Mouse (Mus musculus): ENCODE data around the gene Prima1. TPM values are rescaled to one million over a fixed set of nuclear protein-coding genes. Genes with fewer than 3 reads are reported as not detected.

Prima1 gene
- polyA plus RNA-seq, 1 experiment from 2014 or later, result 1.3 TPM

GRCm38 (mm10) chr12:103252901-103253434 lies 11.0 kb upstream of the Prima1 start:
- H3K36me3 ChIP-seq, result no peaks in the 10 kb centered on the region
- 92% methylated on average over 8 of the region's 8 CpGs for WGBS
- H3K9me3 ChIP-seq, result no peaks in the 10 kb centered on the region
- H3K4me2 ChIP-seq, result no peak overlapping the region
- ATAC-seq (ENCODE audit: low FRiP score), result no peak
- H3K9ac ChIP-seq, result no peak overlapping the region
- no peak overlapping the region for H3K27ac ChIP-seq
- H3K4me3 ChIP-seq, result no peak overlapping the region
- H3K27me3 ChIP-seq, result no peaks in the 10 kb centered on the region
- H3K4me1 ChIP-seq (replicated peaks), result no peaks in the 10 kb centered on the region

DNA sequence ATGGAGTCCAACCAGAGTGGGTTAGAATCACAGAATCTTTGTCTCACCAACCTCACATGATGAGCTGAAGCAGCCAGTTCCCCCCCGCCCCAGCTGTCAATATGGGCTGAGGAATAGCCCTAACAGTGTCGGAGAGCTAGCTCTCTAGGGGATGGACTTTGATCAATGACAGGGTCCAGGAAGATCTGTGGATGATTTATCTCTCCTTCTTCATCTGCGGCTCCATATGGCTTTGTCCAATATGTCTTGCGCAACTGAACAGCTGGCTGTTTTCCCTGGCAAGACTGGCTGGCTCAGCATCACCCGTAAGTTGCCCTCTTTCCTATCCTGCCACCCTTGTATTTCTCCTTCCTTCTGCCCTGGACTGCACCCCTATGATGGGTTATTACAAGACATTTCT lies 9.2 kb upstream of the Prima1 start:
- Histone ChIP-seq H3K27ac (no peak overlapping the region), H3K27me3 (no peaks in the 10 kb centered on the region), H3K4me2 (no peak overlapping the region), H3K4me1 (replicated peaks) (no peaks in the 10 kb centered on the region), H3K36me3 (no peaks in the 10 kb centered on the region), H3K9ac (no peak overlapping the region), H3K4me3 (no peak overlapping the region), H3K9me3 (no peaks in the 10 kb centered on the region)
- WGBS, result 68% methylated on average over 5 of the region's 5 CpGs
- no peak; the same call in 1 of the 2 replicates for ATAC-seq (ENCODE audit: low FRiP score)

- no peaks in the 10 kb centered on the region for H3K4me1 ChIP-seq (replicated peaks)
- H3K9me3 ChIP-seq, result no peaks in the 10 kb centered on the region
- H3K4me3 ChIP-seq, result no peak overlapping the region
- H3K27me3 ChIP-seq, result 0 out of 2 replicates have a peak, but pooled peaks cover 4% of the 10 kb centered on the region
- H3K9ac ChIP-seq, result no peak overlapping the region
- no peak overlapping the region for H3K27ac ChIP-seq
- 85% methylated on average over 6 of the region's 6 CpGs for WGBS
- no peak overlapping the region for H3K4me2 ChIP-seq
- ATAC-seq (ENCODE audit: low FRiP score), result no peak
- no peaks in the 10 kb centered on the region for H3K36me3 ChIP-seq
Measured at GRCm38 (mm10) chr12:103250333-103250732, 8.4 kb upstream of the Prima1 start.

GRCm38 (mm10) chr12:103243041-103243440 lies 1.1 kb upstream of the Prima1 start:
- Histone ChIP-seq H3K36me3 (no peaks in the 10 kb centered on the region), H3K9ac (peak overlapping the region; percentile 82; the same call in 1 of the 2 replicates), H3K4me2 (peak overlapping the region; percentile 96), H3K9me3 (no peaks in the 10 kb centered on the region), H3K4me3 (peak overlapping the region; percentile 71), H3K27me3 (peaks cover 52% of the 10 kb centered on the region), H3K27ac (peak overlapping the region; percentile 76; the same call in 1 of the 2 replicates), H3K4me1 (replicated peaks) (peaks cover 24% of the 10 kb centered on the region)
- no peak for ATAC-seq (ENCODE audit: low FRiP score)
- 6% methylated on average over 11 of the region's 11 CpGs for whole genome bisulfite sequencing

- peak overlapping the region; percentile 76 for H3K27ac ChIP-seq
- peak overlapping the region; percentile 96 for H3K4me2 ChIP-seq
- peaks cover 24% of the 10 kb centered on the region for H3K4me1 ChIP-seq (replicated peaks)
- H3K4me3 ChIP-seq, result peak overlapping the region; percentile 71
- peak overlapping the region; percentile 82 for H3K9ac ChIP-seq
- no peaks in the 10 kb centered on the region for H3K36me3 ChIP-seq
- H3K9me3 ChIP-seq, result no peaks in the 10 kb centered on the region
- WGBS, result under 1% methylated on average over 34 of the region's 34 CpGs
- ATAC-seq (ENCODE audit: low FRiP score), result peak; percentile 81
- peaks cover 52% of the 10 kb centered on the region for H3K27me3 ChIP-seq
Measured at GRCm38 (mm10) chr12:103242591-103243025, 658 bp upstream of the Prima1 start.

GRCm38 (mm10) chr12:103241311-103242082 lies 453 bp downstream of the Prima1 start:
- no peaks in the 10 kb centered on the region for H3K9me3 ChIP-seq
- no peaks in the 10 kb centered on the region for H3K36me3 ChIP-seq
- H3K9ac ChIP-seq, result peak overlapping the region; percentile 82
- peaks cover 24% of the 10 kb centered on the region for H3K4me1 ChIP-seq (replicated peaks)
- peak overlapping the region; percentile 71 for H3K4me3 ChIP-seq
- peaks cover 52% of the 10 kb centered on the region for H3K27me3 ChIP-seq
- 10% methylated on average over 36 of the region's 36 CpGs for WGBS
- peak; percentile 67 for ATAC-seq (ENCODE audit: low FRiP score)
- peak overlapping the region; percentile 76; the same call in 1 of the 2 replicates for H3K27ac ChIP-seq
- peak overlapping the region; percentile 96 for H3K4me2 ChIP-seq

DNA sequence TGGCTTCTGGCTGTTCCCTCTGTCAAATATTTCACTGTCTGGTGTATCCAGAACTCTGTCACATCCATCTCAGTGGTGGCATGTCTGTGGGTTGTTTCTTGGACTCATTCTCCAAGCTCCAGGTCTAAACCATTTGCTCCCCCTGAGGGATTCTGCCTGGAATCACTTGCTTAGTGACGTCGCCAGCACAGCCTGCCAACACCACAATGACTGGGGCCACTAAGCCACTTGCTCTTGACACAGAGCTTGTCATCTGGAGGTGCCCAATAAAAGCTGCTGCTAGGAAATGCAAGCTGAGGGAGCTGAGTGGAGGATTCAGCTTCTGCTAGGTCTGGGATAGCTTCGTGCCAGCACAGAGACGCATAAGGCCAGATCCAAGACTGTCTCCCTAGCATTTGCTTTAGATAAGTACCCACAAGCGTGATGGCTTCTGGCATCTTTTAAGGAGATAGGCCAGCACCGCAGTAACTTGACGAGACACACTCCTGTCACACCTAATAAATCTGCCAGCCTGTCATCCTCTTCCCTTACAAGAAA lies 3.0 kb downstream of the Prima1 start:
- peaks cover 36% of the 10 kb centered on the region for H3K27me3 ChIP-seq
- H3K27ac ChIP-seq, result no peak overlapping the region
- no peak overlapping the region for H3K4me2 ChIP-seq
- no peak for ATAC-seq (ENCODE audit: low FRiP score)
- no peak overlapping the region for H3K4me3 ChIP-seq
- no peak overlapping the region for H3K9ac ChIP-seq
- H3K36me3 ChIP-seq, result no peaks in the 10 kb centered on the region
- 77% methylated on average over 7 of the region's 7 CpGs for WGBS
- peaks cover 24% of the 10 kb centered on the region for H3K4me1 ChIP-seq (replicated peaks)
- H3K9me3 ChIP-seq, result no peaks in the 10 kb centered on the region

GRCm38 (mm10) chr12:103235856-103236255 lies 6.1 kb downstream of the Prima1 start:
- ATAC-seq (ENCODE audit: low FRiP score), result no peak
- WGBS, result 70% methylated on average over 2 of the region's 2 CpGs
- H3K4me3 ChIP-seq, result no peak overlapping the region
- H3K27ac ChIP-seq, result no peak overlapping the region
- H3K36me3 ChIP-seq, result no peaks in the 10 kb centered on the region
- 0 out of 2 replicates have a peak, but pooled peaks cover 4% of the 10 kb centered on the region for H3K4me1 ChIP-seq (replicated peaks)
- no peaks in the 10 kb centered on the region for H3K9me3 ChIP-seq
- peaks cover 12% of the 10 kb centered on the region for H3K27me3 ChIP-seq
- no peak overlapping the region for H3K9ac ChIP-seq
- no peak overlapping the region for H3K4me2 ChIP-seq

DNA sequence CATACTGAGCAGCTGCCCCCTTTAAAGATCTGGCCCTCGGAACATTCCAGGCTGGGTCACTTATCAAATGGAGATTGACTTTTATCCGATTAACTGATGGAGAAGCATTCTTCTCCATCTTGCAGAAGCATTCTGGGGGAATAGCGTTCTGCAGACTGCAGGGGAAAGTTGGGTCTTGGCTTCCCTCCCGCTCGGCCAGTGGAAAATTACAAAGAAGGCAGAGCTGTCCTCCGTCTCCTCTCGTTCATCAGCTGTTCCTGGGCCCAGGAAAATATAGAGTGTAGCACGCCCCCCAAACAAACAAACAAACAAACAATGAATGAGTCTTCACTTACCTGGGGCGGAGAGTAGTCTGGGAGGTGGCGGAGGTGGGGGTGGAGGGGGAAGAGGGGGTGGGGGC lies 6.7 kb downstream of the Prima1 start:
- 76% methylated on average over 10 of the region's 10 CpGs for WGBS
- Histone ChIP-seq H3K9me3 (no peaks in the 10 kb centered on the region), H3K36me3 (no peaks in the 10 kb centered on the region), H3K27me3 (peaks cover 6% of the 10 kb centered on the region), H3K4me3 (no peak overlapping the region), H3K4me1 (replicated peaks) (0 out of 2 replicates have a peak, but pooled peaks cover 4% of the 10 kb centered on the region), H3K9ac (no peak overlapping the region), H3K4me2 (no peak overlapping the region), H3K27ac (no peak overlapping the region)
- no peak for ATAC-seq (ENCODE audit: low FRiP score)

DNA sequence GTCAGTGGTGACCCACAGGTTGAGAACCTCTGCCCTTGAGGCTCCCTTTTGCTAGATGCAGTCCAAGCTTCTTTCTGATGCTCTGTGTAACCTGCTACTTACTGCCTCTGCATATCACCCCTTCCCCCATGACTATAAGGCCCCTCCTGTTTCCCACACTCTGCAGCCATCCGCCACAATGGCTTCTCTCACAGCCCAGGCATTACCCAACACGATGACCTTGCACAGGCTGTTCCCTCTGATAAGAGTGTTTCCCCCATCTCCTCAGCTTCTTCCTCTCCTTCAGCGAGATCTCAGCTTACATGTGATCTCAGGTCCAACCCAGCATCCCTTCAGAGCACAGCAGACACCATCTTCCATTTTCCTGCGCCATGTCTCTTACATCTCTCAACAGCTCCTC lies 12.9 kb downstream of the Prima1 start:
- H3K27me3 ChIP-seq, result no peaks in the 10 kb centered on the region
- H3K4me3 ChIP-seq, result no peak overlapping the region
- no peak for ATAC-seq (ENCODE audit: low FRiP score)
- H3K9me3 ChIP-seq, result no peaks in the 10 kb centered on the region
- WGBS, result 88% methylated on average over 4 of the region's 4 CpGs
- H3K36me3 ChIP-seq, result no peaks in the 10 kb centered on the region
- H3K4me1 ChIP-seq (replicated peaks), result no peaks in the 10 kb centered on the region
- H3K4me2 ChIP-seq, result no peak overlapping the region
- H3K27ac ChIP-seq, result no peak overlapping the region
- no peak overlapping the region for H3K9ac ChIP-seq

GRCm38 (mm10) chr12:103226121-103226520 lies 15.8 kb downstream of the Prima1 start:
- no peak overlapping the region for H3K4me2 ChIP-seq
- no peaks in the 10 kb centered on the region for H3K36me3 ChIP-seq
- 85% methylated on average over 4 of the region's 4 CpGs for WGBS
- no peak overlapping the region for H3K9ac ChIP-seq
- H3K4me1 ChIP-seq (replicated peaks), result no peaks in the 10 kb centered on the region
- H3K27ac ChIP-seq, result no peak overlapping the region
- no peak for ATAC-seq (ENCODE audit: low FRiP score)
- no peak overlapping the region for H3K4me3 ChIP-seq
- H3K9me3 ChIP-seq, result no peaks in the 10 kb centered on the region
- no peaks in the 10 kb centered on the region for H3K27me3 ChIP-seq

DNA sequence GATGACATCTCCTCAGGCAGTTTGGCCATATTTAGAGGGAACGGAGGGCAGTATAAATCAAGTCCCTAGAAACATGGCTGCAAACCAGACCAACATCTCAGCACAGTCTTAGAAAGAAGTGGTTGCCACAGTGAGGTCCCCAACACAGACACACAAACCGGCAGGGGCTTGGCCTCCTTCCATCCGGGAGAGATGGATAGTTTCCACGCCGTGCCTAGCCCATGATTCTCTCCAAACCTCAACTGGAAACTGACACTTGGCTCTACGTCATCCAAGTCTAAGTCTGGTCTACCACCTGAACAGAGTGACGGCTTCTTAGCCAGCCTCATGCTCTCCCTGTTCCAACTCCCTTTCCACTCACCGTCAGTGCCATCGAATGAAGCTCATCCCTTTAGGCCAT lies 18.3 kb downstream of the Prima1 start:
- Histone ChIP-seq H3K27me3 (no peaks in the 10 kb centered on the region), H3K4me3 (no peak overlapping the region), H3K4me2 (no peak overlapping the region), H3K4me1 (replicated peaks) (no peaks in the 10 kb centered on the region), H3K27ac (no peak overlapping the region), H3K36me3 (no peaks in the 10 kb centered on the region), H3K9ac (no peak overlapping the region), H3K9me3 (no peaks in the 10 kb centered on the region)
- 92% methylated on average over 9 of the region's 9 CpGs for WGBS
- no peak for ATAC-seq (ENCODE audit: low FRiP score)
